Mouse (Mus musculus) ES-Bruce4 (cell line): ENCODE measurements around the gene Ppil2.

Experiments used
- CTCF ChIP-seq: IDR thresholded peaks from one replicate; pipeline ENCODE4 v1.8.1; 2011; ENCODE audit warnings: low read depth, low read length
- EP300 ChIP-seq: IDR thresholded peaks from 2 replicates; pipeline ENCODE4 v1.6.1; 2011; ENCODE audit warnings: low read depth, low read length; ENCODE audit not compliant: insufficient read depth
- POLR2A ChIP-seq: IDR thresholded peaks from one replicate; pipeline ENCODE4 v1.8.1; 2011; ENCODE audit warnings: low read length; ENCODE audit not compliant: insufficient read depth

GRCm38 (mm10) chr16:17053903-17054302, 57.2 kb downstream of the Ppil2 start:
- no peak for TF ChIP-seq CTCF
- TF ChIP-seq POLR2A = no peak
- TF ChIP-seq EP300 = no peak
